Mouse (Mus musculus) midbrain, embryonic 16.5 days (tissue): ENCODE results near the gene Tmem37. TPM values are rescaled to one million over a fixed set of nuclear protein-coding genes. Genes with fewer than 3 reads are reported as not detected.

Source experiments
- ATAC-seq: fragments of 200-750 bp; cut with Nextera tagmentation; 2 replicates; pipeline ENCODE4 v1.8.0; 2017; ENCODE audit warnings: moderate TSS enrichment
- H3K27ac ChIP-seq: fragments of 300-500 bp; sonication (generic); 2 replicates; pipeline ENCODE4 v1.5.1; 2014; ENCODE audit warnings: mild to moderate bottlenecking, low read length, mixed read lengths
- H3K27me3 ChIP-seq: fragments of 300-500 bp; sonication (generic); 2 replicates; pipeline ENCODE4 v1.6.1; 2014; ENCODE audit warnings: low read depth, low read length, mixed read lengths; ENCODE audit not compliant: control insufficient read depth, insufficient read depth
- H3K36me3 ChIP-seq: fragments of 300-500 bp; sonication (generic); 2 replicates; pipeline ENCODE4 v1.6.1; 2014; ENCODE audit warnings: mild to moderate bottlenecking, low read length, moderate library complexity, mixed read lengths; ENCODE audit not compliant: control insufficient read depth, insufficient read depth
- H3K4me1 ChIP-seq: fragments of 300-500 bp; sonication (generic); 2 replicates; pipeline ENCODE4 v1.6.1; 2014; ENCODE audit warnings: mild to moderate bottlenecking, low read length, mixed read lengths; ENCODE audit not compliant: control insufficient read depth, insufficient read depth
- H3K4me2 ChIP-seq: fragments of 300-500 bp; sonication (generic); 2 replicates; pipeline ENCODE4 v1.6.1; 2014; ENCODE audit warnings: mild to moderate bottlenecking, low read length, mixed read lengths
- H3K4me3 ChIP-seq: fragments of 300-500 bp; sonication (generic); 2 replicates; pipeline ENCODE4 v1.5.1; 2014; ENCODE audit warnings: low read depth, mild to moderate bottlenecking, low read length, moderate library complexity, mixed read lengths
- H3K9ac ChIP-seq: fragments of 300-500 bp; sonication (generic); 2 replicates; pipeline ENCODE4 v1.6.1; 2014; ENCODE audit warnings: low read depth, low read length, mixed read lengths
- H3K9me3 ChIP-seq: fragments of 300-500 bp; sonication (generic); replicated peaks from 2 replicates; pipeline ENCODE4 v1.6.1; 2014; ENCODE audit warnings: mild to moderate bottlenecking, low read length, mixed read lengths; ENCODE audit not compliant: control insufficient read depth, poor library complexity, severe bottlenecking
- WGBS: fragments of 180-500 bp; shearing (Covaris S2); extraction: QIAGEN DNeasy Blood & Tissue Kit; methylation state at CpG from one replicate; pipeline ENCODE4 v1.1.7; 2014; 5-methylcytosine and 5-hydroxymethylcytosine counted together
- polyA plus RNA-seq: library from polyadenylated mRNA; unstranded; fragments of >200 nt; fragmentation: Nextera tagmentation; extraction: Ambion mirVana; gene quantifications from 2 replicates; pipeline ENCODE4 v1.2.1, GENCODE M21; 2015

Tmem37 gene
- polyA plus RNA-seq, result 4.9 and 5.1 TPM in 2 replicates

- Histone ChIP-seq H3K27ac (no peak within 1 kb of the TSS), H3K9me3 (no peaks in the 10 kb centered on the region), H3K36me3 (no peaks in the 10 kb centered on the region), H3K4me2 (peak within 1 kb of the TSS; percentile 75), H3K4me1 (peaks cover 9% of the 10 kb centered on the region), H3K9ac (peak within 1 kb of the TSS; percentile 56), H3K27me3 (peaks cover 21% of the 10 kb centered on the region), H3K4me3 (peak within 1 kb of the TSS; percentile 34)
- ATAC-seq, result peak; percentile 73
- 1% methylated on average over 40 of the region's 40 CpGs for WGBS
Measured at GRCm38 (mm10) chr1:120073519-120074306, at the start of gene Tmem37. Gene Tmem37 (minus strand): TSS chr1:120074074.

- no peaks in the 10 kb centered on the region for H3K27me3 ChIP-seq
- 96% methylated on average over 8 of the region's 8 CpGs for WGBS
- no peak overlapping the region for H3K27ac ChIP-seq
- no peak overlapping the region for H3K9ac ChIP-seq
- H3K9me3 ChIP-seq, result no peaks in the 10 kb centered on the region
- no peak for ATAC-seq
- peaks cover 20% of the 10 kb centered on the region for H3K4me1 ChIP-seq
- no peak overlapping the region for H3K4me2 ChIP-seq
- H3K4me3 ChIP-seq, result no peak overlapping the region
- H3K36me3 ChIP-seq, result no peaks in the 10 kb centered on the region
Measured at GRCm38 (mm10) chr1:120122634-120123383, 48.9 kb upstream of the Tmem37 start.

GRCm38 (mm10) chr1:120121930-120122530 lies 48.2 kb upstream of the Tmem37 start:
- 91% methylated on average over 9 of the region's 9 CpGs for WGBS

GRCm38 (mm10) chr1:120120969-120121811 lies 47.3 kb upstream of the Tmem37 start, which contains the start of the genes Dbi and 3110009E18Rik:
Gene Dbi (minus strand): TSS chr1:120121078.
Gene 3110009E18Rik (plus strand): TSS chr1:120121187.
- H3K4me2 ChIP-seq, result peak within 1 kb of the TSS; percentile 60
- peak; percentile 97 for ATAC-seq
- H3K36me3 ChIP-seq, result no peaks in the 10 kb centered on the region
- peak within 1 kb of the TSS; percentile 60 for H3K4me3 ChIP-seq
- peak within 1 kb of the TSS; percentile 79 for H3K9ac ChIP-seq
- H3K4me1 ChIP-seq, result peaks cover 20% of the 10 kb centered on the region
- no peaks in the 10 kb centered on the region for H3K27me3 ChIP-seq
- 1% methylated on average over 52 of the region's 52 CpGs for WGBS
- peak within 1 kb of the TSS; percentile 89 for H3K27ac ChIP-seq
- no peaks in the 10 kb centered on the region for H3K9me3 ChIP-seq

More at GRCm38 (mm10) chr1:120121930-120122530, 48.2 kb upstream of the Tmem37 start:
- Histone ChIP-seq H3K9ac (no peak overlapping the region), H3K4me3 (peak overlapping the region; percentile 60), H3K4me2 (peak overlapping the region; percentile 60), H3K4me1 (peaks cover 20% of the 10 kb centered on the region), H3K36me3 (no peaks in the 10 kb centered on the region), H3K27ac (no peak overlapping the region; the same call in 1 of the 2 replicates), H3K9me3 (no peaks in the 10 kb centered on the region), H3K27me3 (no peaks in the 10 kb centered on the region)
- ATAC-seq, result no peak

GRCm38 (mm10) chr1:120120141-120120968 lies 46.5 kb upstream of the Tmem37 start:
- Histone ChIP-seq H3K4me1 (peaks cover 20% of the 10 kb centered on the region), H3K9ac (peak overlapping the region; percentile 79), H3K4me2 (peak overlapping the region; percentile 60), H3K27ac (peak overlapping the region; percentile 89), H3K36me3 (no peaks in the 10 kb centered on the region), H3K9me3 (no peaks in the 10 kb centered on the region), H3K27me3 (no peaks in the 10 kb centered on the region), H3K4me3 (peak overlapping the region; percentile 60)
- peak; percentile 69 for ATAC-seq
- 4% methylated on average over 24 of the region's 24 CpGs for WGBS

- Histone ChIP-seq H3K9ac (peak overlapping the region; percentile 32; the same call in 1 of the 2 replicates), H3K36me3 (peaks cover 5% of the 10 kb centered on the region), H3K27me3 (no peaks in the 10 kb centered on the region), H3K4me2 (peak overlapping the region; percentile 60), H3K4me3 (peak overlapping the region; percentile 60), H3K27ac (0 out of 2 replicates have a peak overlapping the region, but pooled peaks have one; percentile 14), H3K9me3 (no peaks in the 10 kb centered on the region; the same call in 1 of the 2 replicates), H3K4me1 (peaks cover 20% of the 10 kb centered on the region)
- 88% methylated on average over 4 of the region's 4 CpGs for WGBS
- no peak for ATAC-seq
Measured at GRCm38 (mm10) chr1:120119389-120119788, 45.5 kb upstream of the Tmem37 start.

GRCm38 (mm10) chr1:120118854-120119253 lies 45.0 kb upstream of the Tmem37 start:
- no peak for ATAC-seq
- Histone ChIP-seq H3K27ac (peak overlapping the region; percentile 14; the same call in 1 of the 2 replicates), H3K4me1 (peaks cover 20% of the 10 kb centered on the region), H3K9me3 (no peaks in the 10 kb centered on the region; the same call in 1 of the 2 replicates), H3K27me3 (no peaks in the 10 kb centered on the region), H3K4me3 (peak overlapping the region; percentile 60), H3K36me3 (peaks cover 8% of the 10 kb centered on the region), H3K9ac (peak overlapping the region; percentile 32; the same call in 1 of the 2 replicates), H3K4me2 (peak overlapping the region; percentile 60)
- 91% methylated on average over 2 of the region's 2 CpGs for whole genome bisulfite sequencing
